Mouse (Mus musculus) liver, embryonic 16.5 days (tissue): ENCODE data around the gene Gin1. TPM values are rescaled to one million over a fixed set of nuclear protein-coding genes. Genes with fewer than 3 reads are reported as not detected.

ENCODE experiments used
- ATAC-seq: fragments of 200-750 bp; cut with Nextera tagmentation; 2 replicates; pipeline ENCODE4 v1.8.0; 2017; ENCODE audit warnings: low read depth, mild to moderate bottlenecking, moderate number of reproducible peaks, moderate library complexity
- H3K27ac ChIP-seq: fragments of 300-500 bp; sonication (generic); 2 replicates; pipeline ENCODE4 v1.5.1; 2014; ENCODE audit warnings: mild to moderate bottlenecking, low read length
- H3K27me3 ChIP-seq: fragments of 300-500 bp; sonication (generic); 2 replicates; pipeline ENCODE4 v1.6.1; 2014; ENCODE audit warnings: low read depth, low read length, mixed read lengths; ENCODE audit not compliant: control insufficient read depth, insufficient read depth
- H3K36me3 ChIP-seq: fragments of 300-500 bp; sonication (generic); 2 replicates; pipeline ENCODE4 v1.6.1; 2014; ENCODE audit warnings: mild to moderate bottlenecking; ENCODE audit not compliant: control insufficient read depth, insufficient read depth
- H3K4me1 ChIP-seq: fragments of 300-500 bp; sonication (generic); 2 replicates; pipeline ENCODE4 v1.6.1; 2014; ENCODE audit warnings: low read depth, low read length, mixed read lengths; ENCODE audit not compliant: control insufficient read depth
- H3K4me2 ChIP-seq: fragments of 300-500 bp; sonication (generic); 2 replicates; pipeline ENCODE4 v1.6.1; 2014; ENCODE audit warnings: low read depth, low read length, mixed read lengths
- H3K4me3 ChIP-seq: fragments of 300-500 bp; sonication (generic); 2 replicates; pipeline ENCODE4 v1.5.1; 2014; ENCODE audit warnings: low read depth, mild to moderate bottlenecking, low read length
- H3K9ac ChIP-seq: fragments of 300-500 bp; sonication (generic); 2 replicates; pipeline ENCODE4 v1.6.1; 2014; ENCODE audit warnings: low read depth, low read length
- H3K9me3 ChIP-seq: fragments of 300-500 bp; sonication (generic); replicated peaks from 2 replicates; pipeline ENCODE4 v1.6.1; 2016; ENCODE audit warnings: low read length; ENCODE audit not compliant: control insufficient read depth
- WGBS: fragments of 180-500 bp; shearing (Covaris S2); extraction: QIAGEN DNeasy Blood & Tissue Kit; methylation state at CpG from one replicate; pipeline ENCODE4 v1.1.7; 2014; ENCODE audit not compliant: insufficient replicate concordance; 5-methylcytosine and 5-hydroxymethylcytosine counted together
- polyA plus RNA-seq: library from polyadenylated mRNA; unstranded; fragments of >200 nt; fragmentation: Nextera tagmentation; extraction: Ambion mirVana; gene quantifications from 2 replicates; pipeline ENCODE4 v1.2.1, GENCODE M21; 2015

Gene Gin1
- polyA plus RNA-seq, 1 experiment from 2014 or later: 11.2 TPM

- H3K4me3 ChIP-seq: no peak overlapping the region
- H3K27me3 ChIP-seq: no peaks in the 10 kb centered on the region
- 61% methylated on average over 6 of the region's 6 CpGs for WGBS
- H3K9me3 ChIP-seq: no peaks in the 10 kb centered on the region
- H3K36me3 ChIP-seq: no peaks in the 10 kb centered on the region
- H3K4me2 ChIP-seq: no peak overlapping the region
- no peak overlapping the region for H3K9ac ChIP-seq
- H3K27ac ChIP-seq: no peak overlapping the region
- ATAC-seq: no peak
- H3K4me1 ChIP-seq: peaks cover 20% of the 10 kb centered on the region
These were observed 3.4 kb downstream of the Gin1 start for GRCm38 (mm10) chr1:97773362-97773761.

GRCm38 (mm10) chr1:97773973-97774372 lies 4.0 kb downstream of the Gin1 start:
- no peak overlapping the region for H3K4me2 ChIP-seq
- WGBS: 72% methylated on average over 2 of the region's 2 CpGs
- no peak for ATAC-seq
- H3K9ac ChIP-seq: no peak overlapping the region
- no peaks in the 10 kb centered on the region for H3K27me3 ChIP-seq
- H3K4me3 ChIP-seq: no peak overlapping the region
- H3K36me3 ChIP-seq: no peaks in the 10 kb centered on the region
- peaks cover 17% of the 10 kb centered on the region for H3K4me1 ChIP-seq
- no peak overlapping the region for H3K27ac ChIP-seq
- H3K9me3 ChIP-seq: no peaks in the 10 kb centered on the region

GRCm38 (mm10) chr1:97781674-97782073 lies 11.7 kb downstream of the Gin1 start:
- no peak for ATAC-seq
- WGBS: 70% methylated on average over 7 of the region's 7 CpGs
- H3K9ac ChIP-seq: no peak overlapping the region
- no peaks in the 10 kb centered on the region for H3K27me3 ChIP-seq
- no peaks in the 10 kb centered on the region; the same call in 1 of the 2 replicates for H3K36me3 ChIP-seq
- H3K4me2 ChIP-seq: no peak overlapping the region
- H3K9me3 ChIP-seq: no peaks in the 10 kb centered on the region
- no peak overlapping the region for H3K27ac ChIP-seq
- no peak overlapping the region for H3K4me3 ChIP-seq
- no peaks in the 10 kb centered on the region; the same call in 1 of the 2 replicates for H3K4me1 ChIP-seq

GRCm38 (mm10) chr1:97784928-97785327 lies 15.0 kb downstream of the Gin1 start:
- H3K9ac ChIP-seq: no peak overlapping the region
- WGBS: 80% methylated on average over 7 of the region's 7 CpGs

GRCm38 (mm10) chr1:97785685-97786393 lies 15.9 kb downstream of the Gin1 start:
- WGBS: 61% methylated on average over 11 of the region's 11 CpGs
- Histone ChIP-seq H3K4me2 (no peak overlapping the region), H3K27me3 (no peaks in the 10 kb centered on the region), H3K9ac (no peak overlapping the region), H3K4me3 (no peak overlapping the region), H3K36me3 (no peaks in the 10 kb centered on the region; the same call in 1 of the 2 replicates), H3K9me3 (no peaks in the 10 kb centered on the region), H3K4me1 (no peaks in the 10 kb centered on the region; the same call in 1 of the 2 replicates), H3K27ac (no peak overlapping the region; the same call in 1 of the 2 replicates)
- ATAC-seq: peak; percentile 96

More at GRCm38 (mm10) chr1:97784928-97785327, 15.0 kb downstream of the Gin1 start:
- Histone ChIP-seq H3K4me1 (no peaks in the 10 kb centered on the region; the same call in 1 of the 2 replicates), H3K4me2 (no peak overlapping the region), H3K36me3 (no peaks in the 10 kb centered on the region; the same call in 1 of the 2 replicates), H3K9me3 (no peaks in the 10 kb centered on the region), H3K27me3 (no peaks in the 10 kb centered on the region), H3K27ac (no peak overlapping the region), H3K4me3 (no peak overlapping the region)
- ATAC-seq: no peak

- WGBS: 58% methylated on average over 3 of the region's 3 CpGs
These were observed 17.7 kb downstream of the Gin1 start for GRCm38 (mm10) chr1:97787674-97788073.

GRCm38 (mm10) chr1:97788490-97788889 lies 18.5 kb downstream of the Gin1 start:
- 83% methylated on average over 2 of the region's 2 CpGs for WGBS
- H3K4me1 ChIP-seq: no peaks in the 10 kb centered on the region; the same call in 1 of the 2 replicates
- no peaks in the 10 kb centered on the region; the same call in 1 of the 2 replicates for H3K36me3 ChIP-seq
- ATAC-seq: no peak
- no peaks in the 10 kb centered on the region for H3K9me3 ChIP-seq
- H3K9ac ChIP-seq: no peak overlapping the region
- no peak overlapping the region for H3K4me3 ChIP-seq
- H3K27ac ChIP-seq: no peak overlapping the region
- H3K4me2 ChIP-seq: no peak overlapping the region
- H3K27me3 ChIP-seq: no peaks in the 10 kb centered on the region

More at GRCm38 (mm10) chr1:97787674-97788073, 17.7 kb downstream of the Gin1 start:
- no peak overlapping the region for H3K4me3 ChIP-seq
- H3K27me3 ChIP-seq: no peaks in the 10 kb centered on the region
- H3K9ac ChIP-seq: no peak overlapping the region
- no peak for ATAC-seq
- no peaks in the 10 kb centered on the region for H3K9me3 ChIP-seq
- H3K27ac ChIP-seq: no peak overlapping the region
- no peaks in the 10 kb centered on the region; the same call in 1 of the 2 replicates for H3K4me1 ChIP-seq
- no peak overlapping the region for H3K4me2 ChIP-seq
- H3K36me3 ChIP-seq: no peaks in the 10 kb centered on the region; the same call in 1 of the 2 replicates

GRCm38 (mm10) chr1:97794110-97794509 lies 24.1 kb downstream of the Gin1 start:
- H3K27ac ChIP-seq: no peak overlapping the region
- no peak overlapping the region for H3K4me3 ChIP-seq
- H3K36me3 ChIP-seq: no peaks in the 10 kb centered on the region
- no peak overlapping the region for H3K9ac ChIP-seq
- H3K4me1 ChIP-seq: no peaks in the 10 kb centered on the region
- no peak for ATAC-seq
- no peaks in the 10 kb centered on the region for H3K9me3 ChIP-seq
- WGBS: 80% methylated on average over 3 of the region's 3 CpGs
- no peak overlapping the region for H3K4me2 ChIP-seq
- H3K27me3 ChIP-seq: no peaks in the 10 kb centered on the region

GRCm38 (mm10) chr1:97795936-97796335 lies 26.0 kb downstream of the Gin1 start:
- Histone ChIP-seq H3K4me1 (no peaks in the 10 kb centered on the region), H3K27me3 (no peaks in the 10 kb centered on the region), H3K36me3 (no peaks in the 10 kb centered on the region), H3K27ac (no peak overlapping the region), H3K9ac (no peak overlapping the region), H3K4me2 (no peak overlapping the region), H3K4me3 (no peak overlapping the region), H3K9me3 (no peaks in the 10 kb centered on the region)
- no peak for ATAC-seq
- 73% methylated on average over 9 of the region's 9 CpGs for WGBS
